Mouse (Mus musculus) C2C12 (cell line): Measurements from ENCODE around the gene Edn1. TPM values are rescaled to one million over a fixed set of nuclear protein-coding genes. Genes with fewer than 3 reads are reported as not detected.

Experiments
- H3K27me3 ChIP-seq: one replicate; pipeline ENCODE4 v1.6.1; 2011; ENCODE audit not compliant: control insufficient read depth, insufficient read depth, insufficient read length
- H3K36me3 ChIP-seq: one replicate; pipeline ENCODE4 v1.6.1; 2011; ENCODE audit not compliant: control insufficient read depth, insufficient read depth
- H3K4me3 ChIP-seq: one replicate; pipeline ENCODE4 v1.5.1; 2011; ENCODE audit warnings: mild to moderate bottlenecking, control low read depth; ENCODE audit not compliant: poor library complexity, insufficient read depth, severe bottlenecking
- H3K79me2 ChIP-seq: one replicate; pipeline ENCODE4 v1.6.1; 2011; ENCODE audit not compliant: control insufficient read depth, insufficient read depth
- H3K79me3 ChIP-seq: one replicate; pipeline ENCODE4 v1.6.1; 2011; ENCODE audit warnings: low read depth, control low read depth
- H3ac ChIP-seq: one replicate; pipeline ENCODE3; 2011; ENCODE audit warnings: low read depth; ENCODE audit not compliant: control insufficient read depth, insufficient read length
- CEBPB ChIP-seq: IDR thresholded peaks from one replicate; pipeline ENCODE4 v1.6.1; 2011; ENCODE audit warnings: low read depth, mild to moderate bottlenecking, control low read depth, moderate library complexity
- CTCF ChIP-seq: IDR thresholded peaks from one replicate; pipeline ENCODE4 v1.5.1; 2011; ENCODE audit not compliant: control insufficient read depth, insufficient read depth, insufficient read length
- FOSL1 ChIP-seq: IDR thresholded peaks from one replicate; pipeline ENCODE4 v1.8.0; 2011; ENCODE audit warnings: mild to moderate bottlenecking, low read length; ENCODE audit not compliant: poor library complexity, insufficient read depth, severe bottlenecking
- MAX ChIP-seq: IDR thresholded peaks from one replicate; pipeline ENCODE4 v1.6.1; 2011; ENCODE audit warnings: mild to moderate bottlenecking, control low read depth
- MYOD1 ChIP-seq: IDR thresholded peaks from one replicate; pipeline ENCODE4 v1.6.1; 2011; ENCODE audit warnings: low read depth; ENCODE audit not compliant: control insufficient read depth, insufficient read length
- MYOG ChIP-seq: IDR thresholded peaks from one replicate; pipeline ENCODE4 v1.6.1; 2011; ENCODE audit not compliant: control insufficient read depth, insufficient read length; ENCODE audit errors: extremely low read depth
- USF1 ChIP-seq: IDR thresholded peaks from one replicate; pipeline ENCODE4 v1.6.1; 2011; ENCODE audit warnings: low read depth, mild to moderate bottlenecking, control low read depth, moderate library complexity
- polyA plus RNA-seq: library from polyadenylated mRNA; unstranded; fragments of >200 nt; fragmentation: generic; extraction: Trizol; gene quantifications from one replicate; pipeline ENCODE4 v1.2.1, GENCODE M21; 2012; ENCODE audit warnings: missing spikeins

The Edn1 gene
- polyA plus RNA-seq, 1 experiment = 0.90 TPM

DNA sequence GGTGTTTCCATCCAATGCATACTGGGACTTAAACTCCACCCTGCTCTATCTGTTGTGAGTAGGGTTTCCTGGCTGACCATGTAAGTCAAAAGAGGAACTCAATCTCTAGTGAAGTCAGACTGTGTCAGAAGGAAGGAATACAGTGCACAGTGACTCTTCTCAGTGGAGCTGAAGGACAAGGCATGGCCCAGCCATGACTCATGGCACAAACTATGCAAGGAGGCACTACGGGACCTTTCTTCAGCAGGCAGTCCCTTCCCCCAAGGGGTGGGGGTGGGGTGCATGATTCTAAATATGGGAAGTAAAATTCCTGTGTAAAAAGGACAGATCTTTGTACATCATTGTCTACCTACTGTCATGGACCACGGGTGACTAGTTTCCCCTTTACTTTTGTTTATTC lies 27.3 kb downstream of the Edn1 start:
- no peak for TF ChIP-seq CEBPB
- TF ChIP-seq FOSL1 = peak; percentile 6
- TF ChIP-seq MAX = peak; percentile 69

DNA sequence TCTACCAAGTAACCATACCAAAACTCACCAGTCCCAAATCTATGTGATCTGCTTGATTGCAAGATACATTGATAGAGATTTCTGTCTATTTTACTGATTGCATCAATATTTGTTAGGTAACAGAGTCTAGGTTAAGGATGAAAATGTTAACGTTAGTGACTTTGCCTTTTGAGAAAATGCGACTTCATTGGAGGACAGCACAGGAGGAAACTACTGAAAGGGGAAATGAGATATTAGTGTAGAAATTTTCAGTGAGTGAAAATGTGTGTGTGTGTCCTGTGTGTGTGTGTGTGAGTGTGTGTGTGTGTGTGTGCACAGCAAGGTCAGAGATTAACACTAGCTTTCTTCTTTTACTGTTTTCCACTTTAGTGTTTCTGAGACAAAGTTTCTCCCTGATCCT lies 29.8 kb downstream of the Edn1 start:
- Histone ChIP-seq H3ac (no peak overlapping the region), H3K79me2 (no peaks in the 10 kb centered on the region), H3K79me3 (no peaks in the 10 kb centered on the region), H3K27me3 (no peaks in the 10 kb centered on the region), H3K4me3 (no peak overlapping the region), H3K36me3 (no peaks in the 10 kb centered on the region)
- TF ChIP-seq USF1 (no peak), MAX (no peak), FOSL1 (no peak), CEBPB (no peak), MYOG (no peak)

More for the DNA sequence above, 27.3 kb downstream of the Edn1 start:
- Histone ChIP-seq H3K79me2 (no peaks in the 10 kb centered on the region), H3ac (no peak overlapping the region), H3K36me3 (no peaks in the 10 kb centered on the region), H3K4me3 (no peak overlapping the region), H3K79me3 (no peaks in the 10 kb centered on the region), H3K27me3 (no peaks in the 10 kb centered on the region)

GRCm38 (mm10) chr13:42334981-42335380 lies 33.7 kb downstream of the Edn1 start:
- H3K79me2 ChIP-seq = no peaks in the 10 kb centered on the region
- no peaks in the 10 kb centered on the region for H3K36me3 ChIP-seq
- no peak overlapping the region for H3K4me3 ChIP-seq
- no peaks in the 10 kb centered on the region for H3K27me3 ChIP-seq
- no peak overlapping the region for H3ac ChIP-seq
- no peak for TF ChIP-seq CTCF
- TF ChIP-seq MYOG = no peak
- H3K79me3 ChIP-seq = no peaks in the 10 kb centered on the region

- Histone ChIP-seq H3K36me3 (no peaks in the 10 kb centered on the region), H3K79me2 (no peaks in the 10 kb centered on the region), H3ac (no peak overlapping the region), H3K79me3 (no peaks in the 10 kb centered on the region), H3K4me3 (no peak overlapping the region), H3K27me3 (no peaks in the 10 kb centered on the region)
- TF ChIP-seq CTCF (no peak), CEBPB (no peak), MAX (no peak), MYOG (no peak), USF1 (no peak), MYOD1 (no peak), FOSL1 (no peak)
These were observed 35.1 kb downstream of the Edn1 start for GRCm38 (mm10) chr13:42336414-42336813.

DNA sequence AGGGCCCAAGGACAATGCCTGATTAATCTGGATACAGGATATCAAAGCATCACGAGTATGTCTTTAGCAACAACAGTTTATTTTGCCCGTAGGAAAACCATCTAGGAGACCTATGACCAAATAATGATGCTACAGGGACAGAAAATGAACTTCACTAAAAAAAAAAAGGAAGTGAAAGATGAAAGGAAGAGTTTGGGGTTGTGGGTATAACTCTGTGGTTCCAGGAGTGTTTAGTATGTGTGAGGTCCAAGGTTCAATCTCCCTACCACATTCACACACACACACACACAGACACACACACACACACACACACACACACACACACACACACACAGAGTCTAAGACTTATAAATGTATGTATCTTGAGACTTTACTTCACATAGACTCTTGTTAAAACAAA lies 35.8 kb downstream of the Edn1 start:
- H3K27me3 ChIP-seq = no peaks in the 10 kb centered on the region
- TF ChIP-seq CTCF (no peak), MYOD1 (no peak), FOSL1 (no peak), MAX (no peak), MYOG (no peak), CEBPB (no peak), USF1 (no peak)
- no peaks in the 10 kb centered on the region for H3K36me3 ChIP-seq
- no peak overlapping the region for H3ac ChIP-seq
- no peak overlapping the region for H3K4me3 ChIP-seq
- no peaks in the 10 kb centered on the region for H3K79me2 ChIP-seq
- no peaks in the 10 kb centered on the region for H3K79me3 ChIP-seq

DNA sequence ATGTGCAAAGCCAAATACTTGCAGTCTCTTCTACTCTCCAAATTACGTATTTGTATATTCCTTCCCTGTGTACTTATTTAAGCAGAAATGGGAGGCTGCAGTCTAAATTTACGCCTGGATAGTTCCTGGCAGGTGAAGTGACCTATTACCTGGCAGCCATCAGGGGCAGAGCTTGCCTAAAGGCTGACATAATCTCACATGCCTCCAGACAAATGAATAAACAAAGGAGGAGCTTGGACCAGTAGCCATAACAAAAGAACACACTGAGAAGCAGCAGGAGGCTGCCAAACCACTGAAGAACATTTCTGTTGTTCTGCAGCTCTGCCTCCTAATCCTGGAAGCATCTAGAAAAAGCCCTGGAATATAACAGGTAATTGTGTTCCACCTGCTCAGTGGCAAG lies 38.2 kb downstream of the Edn1 start:
- TF ChIP-seq MYOG (no peak), MYOD1 (no peak), CEBPB (no peak), MAX (no peak), FOSL1 (no peak), USF1 (no peak), CTCF (no peak)
- Histone ChIP-seq H3K79me2 (no peaks in the 10 kb centered on the region), H3K4me3 (no peak overlapping the region), H3K27me3 (no peaks in the 10 kb centered on the region), H3ac (no peak overlapping the region), H3K36me3 (no peaks in the 10 kb centered on the region), H3K79me3 (no peaks in the 10 kb centered on the region)
